Mouse (Mus musculus) liver, adult (tissue): ENCODE measurements around the gene Slc1a1.

Source experiments
- GATA4 ChIP-seq: IDR thresholded peaks from 2 replicates; pipeline ENCODE4 v1.6.1; 2014; ENCODE audit warnings: mild to moderate bottlenecking, low read length; ENCODE audit not compliant: insufficient replicate concordance

Gene Slc1a1

DNA sequence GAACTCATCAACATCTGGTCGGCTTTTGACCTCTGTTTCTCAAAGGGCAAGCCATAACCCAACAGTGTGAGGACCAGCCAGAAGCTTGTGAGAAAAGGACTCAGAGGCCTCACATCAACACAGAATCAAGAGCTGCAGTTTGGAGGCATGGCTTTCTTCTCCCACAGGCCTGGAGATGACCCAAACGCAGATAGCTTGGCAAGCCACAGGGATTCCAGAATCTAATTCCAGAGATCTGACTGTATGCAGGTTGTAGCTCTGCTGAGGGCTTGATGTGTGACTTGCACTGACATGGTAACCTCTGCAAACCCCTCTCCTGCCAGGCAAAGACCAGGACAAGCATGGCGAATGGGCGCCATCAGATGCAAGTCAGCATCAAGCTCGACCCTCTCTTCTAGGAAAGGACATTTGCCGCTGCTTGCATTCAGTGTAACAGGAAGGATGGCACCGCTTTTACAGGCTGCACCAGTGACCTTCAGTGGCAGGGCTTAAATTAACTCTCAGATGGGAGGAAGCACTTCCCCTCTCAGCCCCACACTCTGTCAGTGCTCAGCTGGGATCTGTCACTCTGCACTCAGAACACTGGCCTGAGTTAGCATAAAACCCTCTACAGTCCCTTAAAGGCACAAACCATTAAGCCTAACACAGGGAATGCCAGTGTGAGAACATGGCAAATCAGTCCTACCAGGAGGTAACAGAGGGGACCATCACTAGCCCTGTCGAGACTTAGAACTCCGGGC, 105.5 kb downstream of the Slc1a1 start:
- no peak for TF ChIP-seq GATA4

DNA sequence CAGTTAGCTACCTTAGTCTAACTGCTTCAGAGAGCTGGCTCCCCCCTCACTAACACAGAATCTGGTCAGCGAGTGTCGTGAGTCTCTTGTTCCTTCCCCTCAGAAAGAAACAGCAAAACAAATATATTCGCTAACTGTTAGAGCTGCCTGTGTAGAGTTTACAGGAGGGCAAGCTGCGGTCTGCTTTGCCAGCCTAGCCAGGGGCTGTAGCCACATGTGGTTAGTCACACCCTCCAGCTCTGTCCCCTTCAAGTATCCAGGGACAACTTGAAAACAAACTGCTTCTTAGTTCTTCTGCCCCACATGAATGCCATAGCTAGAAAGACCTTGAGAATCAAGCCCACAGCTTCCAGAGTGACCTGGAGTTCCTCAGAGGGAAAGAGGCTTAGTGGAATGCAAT, 106.4 kb downstream of the Slc1a1 start:
- TF ChIP-seq GATA4: no peak

DNA sequence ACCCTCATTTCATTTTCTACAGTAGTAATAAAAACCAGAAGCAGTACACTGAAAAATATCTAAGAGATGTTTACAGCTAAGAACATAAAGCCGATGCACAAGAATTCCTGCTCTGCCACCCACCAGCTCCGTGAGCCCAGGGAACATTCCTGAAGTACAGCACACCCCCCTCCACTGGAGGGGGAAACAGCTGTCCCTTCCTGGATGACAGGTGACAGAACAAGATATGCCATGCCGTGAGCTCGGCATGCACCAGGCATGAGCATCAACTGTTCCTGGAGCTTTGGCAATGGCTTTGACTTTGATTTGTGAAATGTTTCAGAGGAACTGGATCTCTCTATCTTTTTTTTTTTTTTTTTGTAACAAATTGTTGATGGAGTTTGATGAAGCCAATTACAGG, 111.9 kb downstream of the Slc1a1 start:
- TF ChIP-seq GATA4: no peak

GRCm38 (mm10) chr19:28947311-28947710, 112.5 kb downstream of the Slc1a1 start:
- no peak for TF ChIP-seq GATA4

- no peak for TF ChIP-seq GATA4
Measured at GRCm38 (mm10) chr19:28951251-28951650, 116.4 kb downstream of the Slc1a1 start.

GRCm38 (mm10) chr19:28963113-28963512, 128.3 kb downstream of the Slc1a1 start:
- TF ChIP-seq GATA4: no peak

DNA sequence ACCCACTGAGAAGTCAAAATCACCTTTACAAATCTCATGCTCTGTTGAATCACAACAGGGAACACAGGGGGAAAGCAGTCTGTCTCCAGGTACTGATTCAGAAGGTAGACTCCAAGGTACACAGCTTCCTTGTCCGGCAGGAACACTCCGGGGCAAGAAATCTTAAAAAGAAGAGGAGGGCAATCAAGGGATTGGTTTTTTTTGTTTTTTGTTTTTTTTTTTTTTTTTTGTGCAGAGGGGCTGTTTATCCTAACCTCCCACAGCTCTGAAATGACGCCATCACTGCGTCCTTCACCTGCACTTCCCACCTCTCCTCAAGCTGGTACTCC, 128.6 kb downstream of the Slc1a1 start:
- TF ChIP-seq GATA4: no peak
